Mouse (Mus musculus): ENCODE results near the gene 1700019D03Rik.

- TF ChIP-seq CTCF (IDR thresholded peaks at IDR 0.05; ENCODE audit: borderline replicate concordance, control insufficient read depth, extremely low read depth, insufficient read depth, low read length, poor library complexity) = no peak
- no peak for TF ChIP-seq POLR2A (IDR thresholded peaks at IDR 0.05; ENCODE audit: control insufficient read depth, extremely low read depth, insufficient read depth, low read length, poor library complexity)
Measured at GRCm38 (mm10) chr1:52955102-52955501, 64.9 kb downstream of the 1700019D03Rik start.

Measured in thymus, adult 2 months (tissue).